8 mouse cellular contexts compared by ENCODE assay signal in the genomic region with DNA sequence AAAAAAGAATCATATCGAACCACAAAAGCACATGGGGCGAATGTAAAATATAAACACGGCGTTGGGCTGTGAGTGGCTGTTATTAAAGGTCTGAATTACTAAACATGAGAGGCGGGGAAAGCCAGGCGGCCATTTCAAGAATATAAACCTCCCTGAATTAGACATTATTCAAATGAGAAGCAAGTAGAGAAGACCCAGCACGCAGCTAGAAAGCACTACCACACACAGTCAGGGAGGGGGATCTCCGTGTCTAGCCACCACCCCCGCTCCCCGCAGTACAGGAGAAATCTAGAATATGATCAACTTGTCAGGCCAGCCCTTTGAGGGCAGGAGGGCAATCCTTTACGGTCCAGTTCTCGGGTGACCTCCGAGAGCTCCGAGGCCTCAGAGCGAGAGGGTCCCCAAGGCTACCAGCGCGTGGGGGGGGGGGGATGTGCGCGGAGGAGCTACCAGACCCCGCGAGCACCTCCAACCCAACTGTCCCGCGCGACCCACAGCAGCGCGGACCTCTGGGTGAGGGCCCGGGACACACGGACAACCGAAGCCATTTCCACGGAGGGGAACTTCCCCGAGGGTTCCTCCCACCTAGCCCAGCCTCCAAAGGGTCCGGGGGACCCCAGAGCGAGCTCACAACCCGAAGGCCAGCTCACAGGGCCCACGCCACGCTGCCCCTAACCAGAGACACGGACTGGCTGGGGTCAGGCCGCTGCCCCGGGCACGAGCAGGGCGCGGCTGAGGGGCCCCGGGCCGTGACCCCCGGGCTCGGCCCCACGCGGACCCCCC. TPM values are rescaled to one million over a fixed set of nuclear protein-coding genes. Genes with fewer than 3 reads are reported as not detected.
DNase-seq lines count a peak whose midpoint lies in the region; ATAC-seq and TF ChIP-seq lines count a peak whose summit lies in the region.

No protein-coding gene starts in this region.

- no peaks in the 10 kb centered on the region for H3K36me3 ChIP-seq in hindbrain, embryonic 13.5 days
- no peaks in the 10 kb centered on the region for H3K36me3 ChIP-seq in macrophage (ENCODE audit: inconsistent target)

- peak; percentile 14 for ATAC-seq in hindbrain, embryonic 13.5 days (ENCODE audit: low FRiP score)

- H3K27ac ChIP-seq in hindbrain, embryonic 13.5 days, result peak overlapping the region; percentile 97
- peak overlapping the region; percentile 98 for H3K27ac ChIP-seq in left cerebral cortex, adult 2 months
- H3K27ac ChIP-seq in macrophage, result no peak overlapping the region

- H3K27me3 ChIP-seq in hindbrain, embryonic 13.5 days, result no peaks in the 10 kb centered on the region

- no peaks in the 10 kb centered on the region for H3K9me3 ChIP-seq in hindbrain, embryonic 13.5 days

- DNase-seq in NIH3T3 (ENCODE audit: low read depth), result peak; percentile 85
- peak; percentile 74 for DNase-seq in cerebellum, adult 9-11 months
- DNase-seq in frontal cortex, postnatal 10 days (ENCODE audit: low spot score in 2 of 2), result peak; percentile 45 to 48
- peak; percentile 31 to 43 for DNase-seq in left cerebral cortex, adult 2 months (ENCODE audit: extremely low spot score in 1 of 2, low spot score in 2 of 2)
- peak; percentile 56 for DNase-seq in right cerebral cortex, adult 18-20 months
- DNase-seq in urinary bladder, postnatal 14 days (ENCODE audit: low spot score), result peak; percentile 37

- peaks cover 25% of the 10 kb centered on the region for H3K4me1 ChIP-seq in hindbrain, embryonic 13.5 days (replicated peaks)

- H3K79me2 ChIP-seq in macrophage (ENCODE audit: inconsistent target), result peaks cover 52% of the 10 kb centered on the region

- peak overlapping the region; percentile 99 for H3K4me3 ChIP-seq in hindbrain, embryonic 13.5 days
- peak overlapping the region; percentile 97 for H3K4me3 ChIP-seq in left cerebral cortex, adult 2 months
- H3K4me3 ChIP-seq in macrophage (ENCODE audit: inconsistent target), result peak overlapping the region; percentile 33

- TF ChIP-seq CTCF in left cerebral cortex, adult 2 months (IDR thresholded peaks at IDR 0.05), result no peak

- under 1% methylated on average over 43 of the region's 48 CpGs for WGBS in hindbrain, embryonic 13.5 days
- 2% methylated on average over 42 of the region's 48 CpGs for WGBS in macrophage (ENCODE audit: missing documents)

- intact Hi-C loops in left cerebral cortex, adult 2 months (cut with DNase I), result loop anchor here (2.0 to 10.0 kb wide), 4 partner anchors 253 to 537 kb away; a partner anchor contains a TSS

- peak overlapping the region; percentile 79 for H3K4me2 ChIP-seq in hindbrain, embryonic 13.5 days

- H3K9ac ChIP-seq in hindbrain, embryonic 13.5 days, result peak overlapping the region; percentile 99

RNA-seq across cellular contexts. Expression of a gene that starts 1.2 kb away (rescaled TPM):
- polyA plus RNA-seq in hindbrain, embryonic 13.5 days (2015; fragmentation: Nextera tagmentation; extraction: Ambion mirVana), result 21.0 and 22.2 TPM in 2 replicates
- total RNA-seq in left cerebral cortex, adult 2 months (2021), result 10 to 100 TPM; 18.0 to 22.8 TPM
- 10 to 100 TPM; 11.0 to 39.0 (median 25.1) TPM for total RNA-seq in macrophage (2018; cell fraction: chromatin; rRNA removed)
- 10 to 100 TPM in 2 of 26 experiments, 1 to 10 TPM in 24; 4.3 to 11.8 (median 6.8) TPM for total RNA-seq in macrophage (2018; cell fraction: cytosol; rRNA removed)
- total RNA-seq in macrophage (2018; cell fraction: nucleus; rRNA removed), result 10 to 100 TPM in 25 of 26 experiments, 1 to 10 TPM in 1; 7.2 to 31.5 (median 16.4) TPM
- polyA plus RNA-seq in macrophage (2018), result 3.7 to 6.4 TPM (median 4.9 TPM) in 3 replicates

Comparison
In these comparisons a context has a peak if more than half of its experiments do, and no peak if none do; other contexts are left out.
1. H3K4me3 ChIP-seq: peak in every context shown above with its lines; median percentile 99 in hindbrain, embryonic 13.5 days; 97 in left cerebral cortex, adult 2 months; 33 in macrophage.